Mouse (Mus musculus) limb, embryonic 10.5 days (tissue): ENCODE measurements around the gene F13b. TPM values are rescaled to one million over a fixed set of nuclear protein-coding genes. Genes with fewer than 3 reads are reported as not detected.

Source experiments
- DNase-seq: peaks from one replicate; pipeline ENCODE4 v3.0.0-alpha.2; 2017; ENCODE audit warnings: low spot score
- H3K27ac ChIP-seq: fragments of 300-500 bp; sonication (generic); 2 replicates; pipeline ENCODE4 v1.5.1; 2016; ENCODE audit warnings: mild to moderate bottlenecking
- H3K27me3 ChIP-seq: fragments of 300-500 bp; sonication (generic); 2 replicates; pipeline ENCODE4 v1.6.1; 2016; ENCODE audit warnings: low read depth, mild to moderate bottlenecking; ENCODE audit not compliant: poor library complexity, severe bottlenecking
- H3K36me3 ChIP-seq: fragments of 300-500 bp; sonication (generic); 2 replicates; pipeline ENCODE4 v1.6.1; 2016; ENCODE audit warnings: mild to moderate bottlenecking, moderate library complexity
- H3K4me1 ChIP-seq: fragments of 300-500 bp; sonication (generic); 2 replicates; pipeline ENCODE4 v1.6.1; 2016
- H3K4me3 ChIP-seq: fragments of 300-500 bp; sonication (generic); 2 replicates; pipeline ENCODE4 v1.5.1; 2016; ENCODE audit warnings: mild to moderate bottlenecking, moderate library complexity
- H3K9me3 ChIP-seq: fragments of 300-500 bp; sonication (generic); replicated peaks from 2 replicates; pipeline ENCODE4 v1.6.1; 2016; ENCODE audit warnings: mild to moderate bottlenecking
- WGBS: fragments of 180-500 bp; shearing (Covaris S2); methylation state at CpG from one replicate; pipeline ENCODE4 v1.1.7; 2016; 5-methylcytosine and 5-hydroxymethylcytosine counted together
- polyA plus RNA-seq: library from polyadenylated mRNA; unstranded; fragments of >200 nt; fragmentation: Nextera tagmentation; extraction: Ambion mirVana; gene quantifications from 2 replicates; pipeline ENCODE4 v1.2.1, GENCODE M21; 2016

The F13b gene
- polyA plus RNA-seq, result not detected in 2 replicates

- H3K9me3 ChIP-seq, result no peaks in the 10 kb centered on the region
- WGBS, result 93% methylated on average over 3 of the region's 3 CpGs
- no peaks in the 10 kb centered on the region for H3K27me3 ChIP-seq
- no peaks in the 10 kb centered on the region for H3K4me1 ChIP-seq
- no peaks in the 10 kb centered on the region for H3K36me3 ChIP-seq
- no peak within 1 kb of the TSS for H3K27ac ChIP-seq
- DNase-seq, result no peak
- no peak within 1 kb of the TSS for H3K4me3 ChIP-seq
Measured at GRCm38 (mm10) chr1:139501258-139501752, at the start of gene F13b. F13b (plus strand) TSS chr1:139501702.

DNA sequence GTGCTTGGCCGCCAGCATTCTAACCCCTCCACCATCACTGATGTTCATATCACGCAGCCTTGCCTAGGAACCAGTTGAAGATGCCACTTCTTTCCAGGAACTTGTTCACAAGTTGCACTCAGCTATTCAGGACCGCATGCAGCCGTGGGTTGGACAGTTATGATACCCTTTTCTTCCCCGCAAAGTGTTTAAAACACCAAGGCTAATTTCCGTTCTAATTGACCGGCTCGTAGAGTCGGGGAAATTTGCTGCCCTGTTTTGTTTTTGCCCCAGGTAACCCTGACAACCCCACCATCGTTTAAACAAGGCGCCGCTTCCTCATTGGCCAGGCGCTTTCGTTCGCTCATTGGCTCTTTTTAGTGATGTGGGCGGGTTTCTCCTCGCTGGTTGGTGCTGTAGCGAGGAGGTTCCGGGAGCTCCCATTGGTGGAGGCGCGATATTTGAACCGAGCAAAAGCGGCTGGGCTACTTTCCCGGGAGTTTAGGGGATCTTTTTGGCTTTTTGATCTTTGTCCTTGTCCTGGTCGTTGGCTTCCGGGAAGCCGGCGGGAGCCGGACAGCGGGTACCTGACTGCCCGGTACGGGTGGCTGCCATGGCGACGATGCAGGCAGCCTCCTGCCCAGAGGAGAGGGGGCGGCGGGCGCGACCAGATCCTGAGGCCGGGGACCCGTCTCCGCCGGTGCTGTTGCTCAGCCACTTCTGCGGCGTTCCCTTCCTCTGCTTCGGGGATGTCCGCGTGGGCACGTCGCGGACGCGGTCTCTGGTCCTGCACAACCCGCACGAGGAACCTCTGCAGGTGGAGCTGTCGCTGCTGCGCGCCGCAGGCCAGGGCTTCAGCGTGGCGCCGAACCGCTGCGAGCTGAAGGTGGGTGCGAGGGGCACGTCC lies 46.9 kb upstream of the F13b start, which contains the start of gene Aspm:
Aspm (plus strand) TSS at position 433 of the 886 bp plus-strand sequence.
- no peaks in the 10 kb centered on the region for H3K9me3 ChIP-seq
- peak; percentile 87 for DNase-seq
- H3K36me3 ChIP-seq, result peaks cover 28% of the 10 kb centered on the region
- peaks cover 19% of the 10 kb centered on the region for H3K4me1 ChIP-seq
- H3K4me3 ChIP-seq, result peak within 1 kb of the TSS; percentile 95
- peak within 1 kb of the TSS; percentile 95 for H3K27ac ChIP-seq
- H3K27me3 ChIP-seq, result no peaks in the 10 kb centered on the region
- WGBS, result under 1% methylated on average over 63 of the region's 65 CpGs

DNA sequence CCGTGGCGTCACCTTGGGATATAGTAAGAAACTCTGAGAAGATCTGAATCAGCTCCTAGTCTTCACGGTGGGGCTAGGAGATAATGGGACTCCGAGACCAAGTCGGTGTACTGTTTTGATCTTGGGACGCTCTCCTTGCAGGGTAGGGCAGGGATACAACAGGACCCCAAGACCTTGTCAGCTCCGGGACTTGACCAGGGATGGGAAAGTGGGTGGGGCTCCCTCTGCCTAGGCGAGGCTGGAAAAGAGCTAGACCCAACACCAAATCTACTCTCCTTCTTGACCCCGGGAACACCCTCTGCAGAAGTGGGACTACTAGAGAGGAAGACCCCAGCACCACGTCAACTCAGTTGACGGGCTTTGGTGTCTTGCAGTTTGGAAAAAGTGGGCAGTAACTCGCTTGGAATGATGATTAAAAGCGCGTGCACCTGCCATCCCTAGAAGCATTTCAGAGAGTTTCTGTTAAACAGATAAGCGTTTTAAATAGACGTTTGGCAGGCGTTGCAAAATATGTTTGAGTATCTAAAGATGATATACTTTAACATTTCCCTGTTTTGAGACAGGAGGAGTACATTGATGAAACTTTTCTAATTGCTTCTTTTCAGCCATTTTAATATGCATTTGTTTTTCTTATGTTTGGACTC lies 46.2 kb upstream of the F13b start:
- Histone ChIP-seq H3K27me3 (no peaks in the 10 kb centered on the region), H3K27ac (peak overlapping the region; percentile 95), H3K9me3 (no peaks in the 10 kb centered on the region), H3K36me3 (peaks cover 34% of the 10 kb centered on the region), H3K4me1 (peaks cover 19% of the 10 kb centered on the region), H3K4me3 (peak overlapping the region; percentile 95)
- 4% methylated on average over 17 of the region's 17 CpGs for WGBS
- no peak for DNase-seq

DNA sequence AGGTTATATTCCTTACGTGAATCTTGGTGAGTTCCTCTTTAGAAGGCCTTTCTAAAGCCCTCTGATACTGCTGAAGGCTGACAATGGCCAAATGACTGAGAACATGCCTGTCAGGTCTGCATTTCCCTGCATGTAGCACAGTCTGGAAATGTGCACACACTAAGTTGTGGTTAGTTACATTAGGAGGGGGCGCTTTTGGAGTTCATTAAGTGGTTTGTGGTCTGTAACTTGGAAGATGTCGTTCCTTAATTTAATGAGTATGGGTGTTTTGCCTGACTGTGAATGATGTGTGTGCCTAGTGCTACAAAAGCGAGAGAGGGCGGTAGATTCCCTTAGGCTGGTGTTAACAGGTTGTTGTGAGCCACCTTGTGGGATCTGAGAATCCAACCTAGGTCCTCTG lies 40.7 kb upstream of the F13b start:
- Histone ChIP-seq H3K27me3 (no peaks in the 10 kb centered on the region), H3K9me3 (no peaks in the 10 kb centered on the region), H3K4me3 (no peak overlapping the region), H3K27ac (no peak overlapping the region), H3K36me3 (peaks cover 88% of the 10 kb centered on the region), H3K4me1 (peaks cover 10% of the 10 kb centered on the region)
- no peak for DNase-seq
- 90% methylated on average over 5 of the region's 5 CpGs for WGBS

GRCm38 (mm10) chr1:139465936-139466335 lies 35.6 kb upstream of the F13b start:
- Histone ChIP-seq H3K4me3 (no peak overlapping the region), H3K27me3 (no peaks in the 10 kb centered on the region), H3K9me3 (no peaks in the 10 kb centered on the region), H3K36me3 (peaks cover 95% of the 10 kb centered on the region), H3K27ac (no peak overlapping the region), H3K4me1 (no peaks in the 10 kb centered on the region)
- no peak for DNase-seq
- WGBS, result 89% methylated on average over 11 of the region's 11 CpGs

- peaks cover 97% of the 10 kb centered on the region for H3K36me3 ChIP-seq
Measured at GRCm38 (mm10) chr1:139478898-139479297, 22.6 kb upstream of the F13b start.

DNA sequence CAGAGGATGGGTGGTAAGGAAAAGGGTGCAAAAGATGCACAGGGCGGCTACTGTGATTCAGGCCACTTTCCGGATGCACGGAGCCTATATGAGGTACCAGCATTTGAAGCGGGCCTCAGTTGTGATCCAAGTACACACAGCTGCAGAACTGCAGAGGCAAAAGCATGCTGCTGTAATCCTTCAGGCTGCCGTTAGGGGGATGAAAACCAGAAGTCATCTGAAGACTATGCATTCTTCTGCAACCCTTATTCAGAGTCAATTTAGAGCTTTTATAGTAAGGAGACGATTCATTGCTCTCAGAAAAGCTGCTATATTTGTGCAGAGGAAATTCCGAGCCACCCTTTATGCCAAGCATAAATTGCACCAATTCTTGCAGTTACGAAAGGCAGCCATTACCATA lies 21.3 kb upstream of the F13b start:
- no peak overlapping the region for H3K27ac ChIP-seq
- H3K4me3 ChIP-seq, result no peak overlapping the region
- 94% methylated on average over 8 of the region's 8 CpGs for WGBS
- H3K36me3 ChIP-seq, result peaks cover 97% of the 10 kb centered on the region
- H3K27me3 ChIP-seq, result no peaks in the 10 kb centered on the region
- H3K9me3 ChIP-seq, result no peaks in the 10 kb centered on the region
- DNase-seq, result no peak
- H3K4me1 ChIP-seq, result no peaks in the 10 kb centered on the region

More at GRCm38 (mm10) chr1:139478898-139479297, 22.6 kb upstream of the F13b start:
- 94% methylated on average over 11 of the region's 11 CpGs for WGBS
- no peak for DNase-seq
- Histone ChIP-seq H3K4me3 (no peak overlapping the region), H3K4me1 (no peaks in the 10 kb centered on the region), H3K27ac (no peak overlapping the region), H3K27me3 (no peaks in the 10 kb centered on the region), H3K9me3 (no peaks in the 10 kb centered on the region)

DNA sequence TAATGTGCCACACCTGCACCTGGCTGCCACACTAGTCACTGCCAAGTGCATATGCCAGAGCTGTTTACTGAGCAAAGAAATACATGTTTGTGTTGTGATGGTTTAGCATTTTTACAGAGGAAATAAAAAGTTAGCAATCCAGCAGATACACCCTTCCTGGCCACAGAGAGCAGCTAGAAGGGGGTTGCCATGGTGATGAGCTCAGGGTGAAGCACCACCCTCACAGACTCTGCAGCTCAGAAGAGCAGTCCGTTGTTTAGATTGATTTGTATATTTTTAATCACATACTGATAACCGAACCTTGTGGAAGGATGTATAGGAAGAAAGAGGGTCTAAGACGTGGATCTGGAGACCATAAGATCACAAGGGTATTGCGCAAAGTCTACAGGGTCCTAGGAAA lies 20.4 kb upstream of the F13b start:
- Histone ChIP-seq H3K27me3 (no peaks in the 10 kb centered on the region), H3K36me3 (peaks cover 97% of the 10 kb centered on the region), H3K27ac (no peak overlapping the region), H3K4me1 (no peaks in the 10 kb centered on the region), H3K4me3 (no peak overlapping the region), H3K9me3 (no peaks in the 10 kb centered on the region)
- no peak for DNase-seq
- WGBS, result 93% methylated on average over 4 of the region's 4 CpGs

DNA sequence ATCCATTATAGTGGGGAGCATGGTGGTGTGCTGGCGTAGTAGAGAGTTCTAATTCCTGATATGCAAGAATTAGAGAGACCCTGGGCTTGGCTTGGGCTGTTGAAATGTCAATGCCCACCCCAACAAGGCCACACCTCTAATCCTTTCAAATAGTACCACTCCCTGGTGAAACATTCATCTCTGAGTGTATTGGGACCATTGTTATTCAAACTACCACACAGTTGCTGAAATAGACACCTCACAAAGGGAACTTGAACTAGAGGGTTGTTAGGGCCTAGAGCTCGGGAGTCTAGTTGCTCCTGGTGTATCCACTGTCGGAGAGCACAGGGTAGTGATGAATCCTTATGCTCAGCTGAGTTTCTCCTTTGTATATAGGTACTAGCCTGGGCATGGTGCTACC lies 6.9 kb upstream of the F13b start:
- peaks cover 60% of the 10 kb centered on the region for H3K36me3 ChIP-seq

DNA sequence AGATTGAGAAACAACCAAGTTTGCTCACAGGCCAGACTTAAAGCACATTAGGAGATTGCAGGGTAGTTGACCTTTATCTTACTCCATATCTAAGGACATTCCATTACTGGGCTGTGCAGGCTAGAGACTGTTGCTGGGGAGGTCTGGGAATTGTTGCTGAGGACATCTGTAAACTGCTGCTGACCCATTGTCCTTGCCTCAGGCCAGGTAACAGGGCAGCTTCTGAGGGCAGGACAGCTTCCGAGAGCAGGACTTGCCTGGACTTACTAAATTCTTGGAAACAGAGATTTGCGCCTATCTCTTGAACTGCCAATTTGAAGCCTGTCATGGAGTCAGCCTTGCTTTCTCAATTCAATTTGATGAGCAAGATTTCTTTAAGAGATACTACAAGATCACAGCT lies 6.1 kb upstream of the F13b start:
- no peak overlapping the region for H3K4me3 ChIP-seq
- H3K4me1 ChIP-seq, result no peaks in the 10 kb centered on the region
- H3K27ac ChIP-seq, result no peak overlapping the region
- 96% methylated on average over 2 of the region's 2 CpGs for WGBS
- H3K36me3 ChIP-seq, result peaks cover 52% of the 10 kb centered on the region
- DNase-seq, result no peak
- no peaks in the 10 kb centered on the region for H3K27me3 ChIP-seq
- H3K9me3 ChIP-seq, result no peaks in the 10 kb centered on the region

More for the DNA sequence above, 6.9 kb upstream of the F13b start:
- H3K27me3 ChIP-seq, result no peaks in the 10 kb centered on the region
- no peak overlapping the region for H3K4me3 ChIP-seq
- WGBS, result 86% methylated on average over 3 of the region's 3 CpGs
- DNase-seq, result no peak
- no peak overlapping the region for H3K27ac ChIP-seq
- no peaks in the 10 kb centered on the region for H3K4me1 ChIP-seq
- no peaks in the 10 kb centered on the region for H3K9me3 ChIP-seq

- DNase-seq, result no peak
- H3K9me3 ChIP-seq, result no peaks in the 10 kb centered on the region
- H3K4me3 ChIP-seq, result no peak overlapping the region
- no peaks in the 10 kb centered on the region for H3K4me1 ChIP-seq
- peaks cover 44% of the 10 kb centered on the region for H3K36me3 ChIP-seq
- 88% methylated on average over 3 of the region's 3 CpGs for WGBS
- no peaks in the 10 kb centered on the region for H3K27me3 ChIP-seq
- no peak overlapping the region for H3K27ac ChIP-seq
Measured at GRCm38 (mm10) chr1:139496212-139496611, 5.3 kb upstream of the F13b start.

GRCm38 (mm10) chr1:139499751-139500150 lies 1.8 kb upstream of the F13b start:
- Histone ChIP-seq H3K27me3 (no peaks in the 10 kb centered on the region), H3K9me3 (no peaks in the 10 kb centered on the region), H3K4me3 (no peak overlapping the region), H3K4me1 (no peaks in the 10 kb centered on the region), H3K36me3 (peaks cover 9% of the 10 kb centered on the region), H3K27ac (no peak overlapping the region)
- DNase-seq, result no peak

DNA sequence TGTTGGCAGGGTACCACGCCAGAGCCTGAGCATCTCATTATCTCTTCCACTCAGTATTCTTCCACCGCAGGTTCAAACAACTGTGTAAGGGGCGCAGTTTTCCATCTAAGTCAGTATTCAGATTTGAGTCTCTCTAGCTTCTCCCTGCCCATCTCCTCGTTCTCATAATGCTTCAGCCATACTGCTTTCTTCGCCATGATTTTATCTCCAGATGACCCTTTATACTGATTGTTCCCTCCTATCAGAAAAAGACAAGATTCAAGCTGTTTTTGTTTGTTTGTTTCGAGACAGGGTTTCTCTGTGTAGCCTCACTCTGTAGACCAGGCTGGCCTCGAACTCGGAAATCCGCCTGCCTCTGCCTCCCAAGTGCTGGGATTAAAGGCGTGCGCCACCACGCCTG lies 13.1 kb downstream of the F13b start:
- Histone ChIP-seq H3K4me1 (no peaks in the 10 kb centered on the region), H3K36me3 (no peaks in the 10 kb centered on the region), H3K4me3 (no peak overlapping the region), H3K9me3 (no peaks in the 10 kb centered on the region), H3K27me3 (no peaks in the 10 kb centered on the region), H3K27ac (no peak overlapping the region)
- 94% methylated on average over 12 of the region's 12 CpGs for WGBS
- no peak for DNase-seq
